Mouse (Mus musculus) hindbrain, postnatal 0 days (tissue): ENCODE measurements around the gene Prkg1. TPM values are rescaled to one million over a fixed set of nuclear protein-coding genes. Genes with fewer than 3 reads are reported as not detected.

ENCODE experiments used
- ATAC-seq: fragments of 200-750 bp; cut with Nextera tagmentation; 2 replicates; pipeline ENCODE4 v1.8.0; 2017; ENCODE audit warnings: mild to moderate bottlenecking, moderate TSS enrichment, moderate library complexity
- DNase-seq: peaks from one replicate; pipeline ENCODE4 v3.0.0-alpha.2; 2015; ENCODE audit warnings: low spot score
- H3K27ac ChIP-seq: fragments of 300-500 bp; sonication (generic); 2 replicates; pipeline ENCODE4 v1.5.1; 2014; ENCODE audit warnings: mild to moderate bottlenecking
- H3K27me3 ChIP-seq: fragments of 300-500 bp; sonication (generic); 2 replicates; pipeline ENCODE4 v1.6.1; 2014; ENCODE audit warnings: low read length, mixed read lengths; ENCODE audit not compliant: insufficient read depth
- H3K36me3 ChIP-seq: fragments of 300-500 bp; sonication (generic); 2 replicates; pipeline ENCODE4 v1.6.1; 2014; ENCODE audit warnings: low read length, mixed read lengths; ENCODE audit not compliant: insufficient read depth
- H3K4me1 ChIP-seq: fragments of 300-500 bp; sonication (generic); 2 replicates; pipeline ENCODE4 v1.6.1; 2014; ENCODE audit warnings: antibody characterized with exemption, low read length, mixed read lengths; ENCODE audit not compliant: insufficient read depth
- H3K4me2 ChIP-seq: fragments of 300-500 bp; sonication (generic); 2 replicates; pipeline ENCODE4 v1.6.1; 2014; ENCODE audit warnings: low read depth, mild to moderate bottlenecking, low read length, moderate library complexity, mixed read lengths
- H3K4me3 ChIP-seq: fragments of 300-500 bp; sonication (generic); 2 replicates; pipeline ENCODE4 v1.5.1; 2014; ENCODE audit warnings: low read length
- H3K9ac ChIP-seq: fragments of 300-500 bp; sonication (generic); replicated peaks from 2 replicates; pipeline ENCODE4 v1.6.1; 2014; ENCODE audit warnings: mild to moderate bottlenecking, low read length, moderate library complexity, mixed read lengths
- H3K9me3 ChIP-seq: fragments of 300-500 bp; sonication (generic); 2 replicates; pipeline ENCODE4 v1.6.1; 2016; ENCODE audit warnings: low read length, mixed read lengths
- CTCF ChIP-seq: IDR thresholded peaks from 2 replicates; pipeline ENCODE4 v1.5.1; 2016; ENCODE audit warnings: antibody characterized with exemption, control low read depth, low read depth
- WGBS: fragments of 180-500 bp; shearing (Covaris S2); extraction: QIAGEN DNeasy Blood & Tissue Kit; methylation state at CpG from one replicate; pipeline ENCODE4 v1.1.7; 2014; 5-methylcytosine and 5-hydroxymethylcytosine counted together
- polyA plus RNA-seq: library from polyadenylated mRNA; unstranded; fragments of >200 nt; fragmentation: Nextera tagmentation; extraction: Ambion mirVana; gene quantifications from 2 replicates; pipeline ENCODE4 v1.2.1, GENCODE M21; 2015
- total RNA-seq: library from RNA; depleted of rRNA; stranded (reverse); fragments of >200 nt; gene quantifications from 2 replicates; pipeline ENCODE4 v1.2.3, GENCODE M21; 2014

Gene Prkg1
- total and polyA plus RNA-seq, 2 experiments from 2014 or later: 5.3 to 8.6 TPM

GRCm38 (mm10) chr19:31097857-31098256 is 667.0 kb downstream of the Prkg1 start:
- Histone ChIP-seq H3K27me3 (no peaks in the 10 kb centered on the region), H3K4me1 (no peaks in the 10 kb centered on the region), H3K27ac (no peak overlapping the region), H3K4me3 (no peak overlapping the region), H3K9ac (no peak overlapping the region), H3K4me2 (no peak overlapping the region), H3K36me3 (no peaks in the 10 kb centered on the region), H3K9me3 (no peaks in the 10 kb centered on the region)
- WGBS: 77% methylated on average over 3 of the region's 3 CpGs
- no peak for TF ChIP-seq CTCF
- ATAC-seq (no peak), DNase-seq (no peak)

GRCm38 (mm10) chr19:31083761-31084160 is 681.1 kb downstream of the Prkg1 start:
- ATAC-seq (no peak), DNase-seq (no peak)
- TF ChIP-seq CTCF: no peak
- H3K9ac ChIP-seq: no peak overlapping the region
- WGBS: 97% methylated on average over 8 of the region's 8 CpGs
- peak overlapping the region; percentile 77 for H3K4me2 ChIP-seq
- H3K4me1 ChIP-seq: peaks cover 17% of the 10 kb centered on the region; the same call in 1 of the 2 replicates
- no peaks in the 10 kb centered on the region for H3K27me3 ChIP-seq
- no peaks in the 10 kb centered on the region for H3K9me3 ChIP-seq
- peak overlapping the region; percentile 64 for H3K4me3 ChIP-seq
- peaks cover 10% of the 10 kb centered on the region; the same call in 1 of the 2 replicates for H3K36me3 ChIP-seq
- H3K27ac ChIP-seq: no peak overlapping the region

- peak within 1 kb of the TSS; percentile 85 for H3K27ac ChIP-seq
- peak within 1 kb of the TSS; percentile 64 for H3K4me3 ChIP-seq
- H3K4me1 ChIP-seq: peaks cover 17% of the 10 kb centered on the region; the same call in 1 of the 2 replicates
- WGBS: 3% methylated on average over 56 of the region's 56 CpGs
- peaks cover 10% of the 10 kb centered on the region; the same call in 1 of the 2 replicates for H3K36me3 ChIP-seq
- no peak for TF ChIP-seq CTCF
- DNase-seq (peak; percentile 99), ATAC-seq (peak; percentile 100)
- H3K9me3 ChIP-seq: no peaks in the 10 kb centered on the region
- peak within 1 kb of the TSS; percentile 58 for H3K9ac ChIP-seq
- H3K27me3 ChIP-seq: no peaks in the 10 kb centered on the region
- peak within 1 kb of the TSS; percentile 77 for H3K4me2 ChIP-seq
Observed at GRCm38 (mm10) chr19:31082662-31083429, 682.0 kb downstream of the Prkg1 start, which contains the start of gene Cstf2t. TSS of gene Cstf2t (plus strand) at chr19:31082837.

- peak overlapping the region; percentile 45; the same call in 1 of the 2 replicates for H3K9ac ChIP-seq
- ATAC-seq: peak; percentile 46; the same call in 1 of the 2 replicates
- no peak for DNase-seq
- no peaks in the 10 kb centered on the region for H3K27me3 ChIP-seq
- H3K36me3 ChIP-seq: peaks cover 10% of the 10 kb centered on the region; the same call in 1 of the 2 replicates
- H3K9me3 ChIP-seq: no peaks in the 10 kb centered on the region
- peaks cover 17% of the 10 kb centered on the region; the same call in 1 of the 2 replicates for H3K4me1 ChIP-seq
- peak overlapping the region; percentile 64 for H3K4me2 ChIP-seq
- no peak for TF ChIP-seq CTCF
- 15% methylated on average over 7 of the region's 7 CpGs for WGBS
- H3K4me3 ChIP-seq: peak overlapping the region; percentile 64
- peak overlapping the region; percentile 65 for H3K27ac ChIP-seq
Observed at GRCm38 (mm10) chr19:31082226-31082625, 682.6 kb downstream of the Prkg1 start.

GRCm38 (mm10) chr19:31078241-31078640 is 686.6 kb downstream of the Prkg1 start:
- no peak overlapping the region for H3K4me3 ChIP-seq
- no peak for TF ChIP-seq CTCF
- no peak for ATAC-seq
- H3K36me3 ChIP-seq: no peaks in the 10 kb centered on the region
- no peak overlapping the region for H3K9ac ChIP-seq
- H3K9me3 ChIP-seq: no peaks in the 10 kb centered on the region
- H3K27me3 ChIP-seq: no peaks in the 10 kb centered on the region
- no peak overlapping the region for H3K27ac ChIP-seq
- WGBS: 39% methylated on average over 3 of the region's 3 CpGs
- DNase-seq: no peak
- H3K4me1 ChIP-seq: peaks cover 5% of the 10 kb centered on the region
- H3K4me2 ChIP-seq: no peak overlapping the region

GRCm38 (mm10) chr19:31076106-31076505 is 688.7 kb downstream of the Prkg1 start:
- H3K27ac ChIP-seq: no peak overlapping the region
- DNase-seq: no peak
- no peaks in the 10 kb centered on the region for H3K36me3 ChIP-seq
- no peak for ATAC-seq
- no peak overlapping the region for H3K4me2 ChIP-seq
- no peak overlapping the region for H3K9ac ChIP-seq
- H3K27me3 ChIP-seq: no peaks in the 10 kb centered on the region
- TF ChIP-seq CTCF: no peak
- peaks cover 5% of the 10 kb centered on the region; the same call in 1 of the 2 replicates for H3K4me1 ChIP-seq
- WGBS: 78% methylated on average over 4 of the region's 4 CpGs
- no peaks in the 10 kb centered on the region for H3K9me3 ChIP-seq
- no peak overlapping the region for H3K4me3 ChIP-seq

GRCm38 (mm10) chr19:31074717-31075063 is 690.1 kb downstream of the Prkg1 start:
- H3K4me1 ChIP-seq: peaks cover 5% of the 10 kb centered on the region; the same call in 1 of the 2 replicates
- peak overlapping the region; percentile 47 for H3K4me2 ChIP-seq
- peak overlapping the region; percentile 33 for H3K27ac ChIP-seq
- no peaks in the 10 kb centered on the region for H3K36me3 ChIP-seq
- no peaks in the 10 kb centered on the region for H3K9me3 ChIP-seq
- 4% methylated on average over 3 of the region's 3 CpGs for WGBS
- no peak for TF ChIP-seq CTCF
- ATAC-seq: 0 out of 2 replicates have a peak, but pooled peaks have one; percentile 29
- no peaks in the 10 kb centered on the region for H3K27me3 ChIP-seq
- H3K9ac ChIP-seq: peak overlapping the region; percentile 35; the same call in 1 of the 2 replicates
- H3K4me3 ChIP-seq: peak overlapping the region; percentile 18
- no peak for DNase-seq
